Mouse (Mus musculus) midbrain, embryonic 11.5 days (tissue): ENCODE measurements around the gene Ppp1r27. TPM values are rescaled to one million over a fixed set of nuclear protein-coding genes. Genes with fewer than 3 reads are reported as not detected.

Experiments used
- ATAC-seq: fragments of 200-750 bp; cut with Nextera tagmentation; 2 replicates; pipeline ENCODE4 v1.8.0; 2017; ENCODE audit warnings: moderate TSS enrichment, moderate library complexity; ENCODE audit not compliant: low FRiP score
- DNase-seq: peaks from one replicate; pipeline ENCODE4 v3.0.0; 2015; ENCODE audit warnings: low spot score; ENCODE audit errors: missing footprints
- H3K27ac ChIP-seq: fragments of 300-500 bp; sonication (generic); 2 replicates; pipeline ENCODE4 v1.5.1; 2014; ENCODE audit warnings: low read depth, low read length
- H3K27me3 ChIP-seq: fragments of 300-500 bp; sonication (generic); 2 replicates; pipeline ENCODE4 v1.6.1; 2014; ENCODE audit warnings: mild to moderate bottlenecking, low read length, moderate library complexity, mixed read lengths; ENCODE audit not compliant: control insufficient read depth, insufficient read depth
- H3K36me3 ChIP-seq: fragments of 300-500 bp; sonication (generic); 2 replicates; pipeline ENCODE4 v1.6.1; 2014; ENCODE audit warnings: mild to moderate bottlenecking, low read length, moderate library complexity, mixed read lengths; ENCODE audit not compliant: control insufficient read depth, insufficient read depth
- H3K4me1 ChIP-seq: fragments of 300-500 bp; sonication (generic); 2 replicates; pipeline ENCODE4 v1.6.1; 2014; ENCODE audit warnings: low read length; ENCODE audit not compliant: control insufficient read depth, insufficient read depth
- H3K4me2 ChIP-seq: fragments of 300-500 bp; sonication (generic); 2 replicates; pipeline ENCODE4 v1.6.1; 2014; ENCODE audit warnings: mild to moderate bottlenecking, moderate library complexity
- H3K4me3 ChIP-seq: fragments of 300-500 bp; sonication (generic); 2 replicates; pipeline ENCODE4 v1.5.1; 2014; ENCODE audit warnings: low read depth, low read length
- H3K9ac ChIP-seq: fragments of 300-500 bp; sonication (generic); 2 replicates; pipeline ENCODE4 v1.6.1; 2014; ENCODE audit warnings: low read length
- H3K9me3 ChIP-seq: fragments of 300-500 bp; sonication (generic); 2 replicates; pipeline ENCODE4 v1.6.1; 2016; ENCODE audit warnings: low read length; ENCODE audit not compliant: control insufficient read depth
- WGBS: fragments of 180-500 bp; shearing (Covaris S2); extraction: QIAGEN DNeasy Blood & Tissue Kit; methylation state at CpG from one replicate; pipeline ENCODE4 v1.1.7; 2014; 5-methylcytosine and 5-hydroxymethylcytosine counted together
- polyA plus RNA-seq: library from polyadenylated mRNA; unstranded; fragments of >200 nt; fragmentation: Nextera tagmentation; extraction: Ambion mirVana; gene quantifications from 2 replicates; pipeline ENCODE4 v1.2.1, GENCODE M21; 2014

The Ppp1r27 gene
- polyA plus RNA-seq, 1 experiment from 2014 or later: not detected

DNA sequence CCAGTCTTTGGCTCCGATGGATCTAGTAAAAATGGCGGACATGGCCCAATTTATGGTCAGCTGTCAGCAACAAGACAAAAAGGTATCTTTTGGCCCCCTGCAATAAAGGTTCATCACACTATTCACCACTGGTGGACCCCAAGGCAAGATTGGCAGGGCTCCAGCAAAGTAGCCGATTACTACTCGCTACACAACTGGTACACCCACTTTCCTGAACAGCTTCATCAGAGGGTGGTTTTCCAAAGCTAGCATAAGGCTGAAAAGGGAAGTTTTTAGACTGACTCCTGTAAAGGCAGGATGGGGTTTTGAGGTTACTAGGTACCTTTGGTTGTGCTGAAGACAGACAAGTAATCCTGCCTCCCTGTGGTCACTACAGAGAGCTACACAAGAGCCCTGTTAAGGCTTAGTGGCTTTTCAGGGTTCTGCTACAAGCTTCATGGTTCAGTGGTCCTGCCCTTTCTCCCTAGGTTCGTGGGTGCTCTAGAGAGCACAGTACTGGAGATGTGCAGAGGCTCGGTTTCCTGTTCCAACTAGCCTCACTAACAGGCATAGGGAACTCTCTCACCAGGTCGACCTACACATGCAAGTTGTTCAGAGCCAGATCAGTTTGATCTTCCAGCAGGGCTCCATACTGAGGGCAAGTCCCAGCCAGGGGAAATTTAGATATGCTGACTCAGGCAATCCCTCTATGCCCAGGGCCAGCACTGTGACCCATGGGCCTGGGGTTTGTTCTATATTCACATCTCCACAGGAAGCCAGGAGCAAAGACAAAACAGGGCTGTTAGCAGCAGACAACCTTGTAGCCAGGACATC is 26.5 kb upstream of the Ppp1r27 start:
- no peaks in the 10 kb centered on the region for H3K9me3 ChIP-seq
- H3K27ac ChIP-seq: no peak overlapping the region
- DNase-seq (no peak), ATAC-seq (no peak)
- peaks cover 26% of the 10 kb centered on the region for H3K4me1 ChIP-seq
- H3K27me3 ChIP-seq: no peaks in the 10 kb centered on the region
- peaks cover 22% of the 10 kb centered on the region for H3K36me3 ChIP-seq
- no peak overlapping the region for H3K9ac ChIP-seq
- no peak overlapping the region for H3K4me3 ChIP-seq
- 77% methylated on average over 7 of the region's 7 CpGs for WGBS
- no peak overlapping the region for H3K4me2 ChIP-seq

DNA sequence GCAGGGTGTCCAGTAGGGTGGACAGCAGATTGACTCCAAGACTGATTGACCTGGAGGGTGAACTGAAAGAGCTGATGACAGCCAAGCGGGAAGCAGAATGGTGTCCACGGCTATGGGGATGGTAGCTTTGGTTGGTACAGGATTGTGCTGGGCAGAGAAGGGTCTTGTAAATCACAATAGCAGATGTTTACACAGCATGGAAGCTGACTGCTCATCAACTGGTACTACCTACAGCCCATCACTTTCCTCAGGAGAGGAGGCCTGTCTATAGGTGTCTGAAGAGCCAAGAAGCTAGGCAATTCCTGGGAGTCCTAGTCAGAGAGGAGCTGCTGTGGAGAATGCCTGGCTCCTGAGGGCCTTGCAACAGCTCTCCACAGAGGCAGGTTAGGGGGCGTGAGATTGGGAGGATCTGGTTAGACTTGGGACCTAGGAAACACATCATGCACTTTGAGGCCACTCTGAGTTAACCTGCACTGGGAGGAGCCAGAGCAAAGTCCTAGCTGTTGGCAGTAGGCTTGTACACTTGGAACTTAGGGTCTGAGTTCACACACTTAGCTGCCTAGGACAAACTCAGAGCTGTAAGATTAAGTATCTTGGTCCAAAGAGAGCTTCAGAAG is 25.5 kb upstream of the Ppp1r27 start:
- ATAC-seq (no peak), DNase-seq (no peak)
- Histone ChIP-seq H3K9me3 (no peaks in the 10 kb centered on the region), H3K27ac (no peak overlapping the region), H3K9ac (no peak overlapping the region), H3K4me3 (no peak overlapping the region), H3K4me1 (peaks cover 23% of the 10 kb centered on the region), H3K27me3 (no peaks in the 10 kb centered on the region), H3K4me2 (no peak overlapping the region), H3K36me3 (peaks cover 22% of the 10 kb centered on the region)
- WGBS: 88% methylated on average over 3 of the region's 3 CpGs

DNA sequence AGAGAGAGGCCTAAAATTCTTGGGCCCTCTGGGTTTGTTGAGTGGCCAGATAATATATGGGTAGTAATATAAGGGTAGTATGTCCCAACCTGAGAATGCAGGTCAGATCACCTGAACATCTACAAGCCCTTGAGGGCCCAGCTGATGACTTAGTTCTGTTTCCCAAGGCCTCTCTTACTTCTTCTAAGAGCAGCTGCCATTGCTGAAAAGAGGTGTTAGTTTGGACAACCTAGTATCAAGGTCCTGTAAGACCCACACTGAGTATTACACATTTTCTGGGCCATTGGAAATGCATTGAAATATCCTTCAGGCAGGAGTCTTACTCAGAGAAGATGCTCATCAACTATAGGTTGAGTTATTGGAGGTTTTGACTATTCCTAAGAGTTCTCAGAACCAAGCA is 25.0 kb upstream of the Ppp1r27 start:
- no peaks in the 10 kb centered on the region for H3K27me3 ChIP-seq
- H3K27ac ChIP-seq: no peak overlapping the region
- no peaks in the 10 kb centered on the region for H3K9me3 ChIP-seq
- ATAC-seq (no peak), DNase-seq (no peak)
- H3K4me3 ChIP-seq: no peak overlapping the region
- peaks cover 23% of the 10 kb centered on the region for H3K36me3 ChIP-seq
- H3K4me1 ChIP-seq: peaks cover 27% of the 10 kb centered on the region
- H3K4me2 ChIP-seq: no peak overlapping the region
- no peak overlapping the region for H3K9ac ChIP-seq

DNA sequence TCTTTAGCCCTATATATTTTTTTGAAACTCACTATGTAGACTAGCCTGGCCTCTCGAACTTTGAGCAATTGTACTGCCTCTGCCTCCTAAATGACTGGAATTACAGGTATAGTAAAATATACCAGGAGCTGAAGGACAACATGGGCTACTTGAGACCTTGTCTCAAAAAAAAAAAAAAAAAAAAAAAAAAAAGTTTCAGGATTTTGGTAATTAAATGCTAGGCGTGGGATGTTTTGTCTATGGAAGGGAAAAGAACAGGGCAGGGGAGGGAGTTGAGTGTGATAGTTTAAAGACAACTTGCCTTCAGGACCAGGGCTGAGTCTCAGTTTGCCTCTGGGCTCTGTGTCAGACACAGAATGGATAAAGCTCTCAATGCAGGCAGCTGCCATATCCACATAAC is 24.1 kb upstream of the Ppp1r27 start:
- no peak overlapping the region for H3K9ac ChIP-seq
- WGBS: 80% methylated on average over 2 of the region's 2 CpGs
- peaks cover 30% of the 10 kb centered on the region for H3K36me3 ChIP-seq
- no peak overlapping the region for H3K4me2 ChIP-seq
- no peak overlapping the region for H3K4me3 ChIP-seq
- DNase-seq: no peak
- no peaks in the 10 kb centered on the region for H3K9me3 ChIP-seq
- no peak for ATAC-seq
- H3K4me1 ChIP-seq: peaks cover 20% of the 10 kb centered on the region
- no peaks in the 10 kb centered on the region for H3K27me3 ChIP-seq
- no peak overlapping the region for H3K27ac ChIP-seq

- no peaks in the 10 kb centered on the region for H3K27me3 ChIP-seq
- 50% methylated on average over 5 of the region's 5 CpGs for WGBS
- peaks cover 29% of the 10 kb centered on the region for H3K36me3 ChIP-seq
- H3K4me1 ChIP-seq: peaks cover 12% of the 10 kb centered on the region
- no peaks in the 10 kb centered on the region for H3K9me3 ChIP-seq
- H3K9ac ChIP-seq: peak overlapping the region; percentile 96; the same call in 1 of the 2 replicates
- no peak overlapping the region for H3K27ac ChIP-seq
- H3K4me3 ChIP-seq: peak overlapping the region; percentile 97
- ATAC-seq (no peak), DNase-seq (no peak)
- peak overlapping the region; percentile 57 for H3K4me2 ChIP-seq
Measured at GRCm38 (mm10) chr11:120574278-120574600, 23.3 kb upstream of the Ppp1r27 start.

DNA sequence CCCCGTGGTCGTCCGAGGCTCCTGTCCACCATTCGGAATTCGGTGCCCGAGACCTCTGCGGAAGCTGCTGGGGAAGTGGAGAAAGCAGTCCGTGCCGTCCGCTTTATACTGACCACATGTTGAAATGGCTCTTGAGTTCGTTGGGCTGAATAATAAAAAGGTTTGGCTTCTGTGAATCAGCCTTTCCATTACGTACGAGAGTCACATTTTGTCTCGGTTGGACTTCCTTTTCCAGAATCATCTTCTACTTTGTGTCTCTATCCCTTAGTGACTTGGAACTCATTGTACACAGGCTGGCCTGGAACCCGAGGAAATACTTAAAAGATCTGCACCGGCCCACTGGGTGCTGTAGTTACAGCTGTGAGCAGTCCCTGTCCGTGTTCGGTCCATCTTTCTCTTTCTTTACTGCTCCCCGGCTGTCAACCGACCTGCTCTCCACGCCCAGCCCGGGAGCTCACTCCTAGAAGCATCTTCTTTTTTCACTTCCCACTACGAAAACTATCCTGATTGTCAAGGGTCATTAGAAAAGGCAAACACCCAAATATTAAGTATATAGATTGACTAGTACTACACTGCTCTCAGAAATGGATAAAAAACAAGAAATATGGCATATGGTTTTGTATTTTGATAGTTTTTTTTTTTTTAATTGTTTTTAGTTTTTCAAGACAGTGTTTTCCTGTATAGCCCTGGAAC is 22.8 kb upstream of the Ppp1r27 start:
- Histone ChIP-seq H3K27me3 (no peaks in the 10 kb centered on the region), H3K4me1 (peaks cover 12% of the 10 kb centered on the region), H3K27ac (peak overlapping the region; percentile 89), H3K36me3 (peaks cover 24% of the 10 kb centered on the region), H3K9me3 (no peaks in the 10 kb centered on the region), H3K9ac (peak overlapping the region; percentile 96), H3K4me2 (peak overlapping the region; percentile 57), H3K4me3 (peak overlapping the region; percentile 97)
- DNase-seq (no peak), ATAC-seq (peak; percentile 33; the same call in 1 of the 2 replicates)
- WGBS: under 1% methylated on average over 23 of the region's 23 CpGs

DNA sequence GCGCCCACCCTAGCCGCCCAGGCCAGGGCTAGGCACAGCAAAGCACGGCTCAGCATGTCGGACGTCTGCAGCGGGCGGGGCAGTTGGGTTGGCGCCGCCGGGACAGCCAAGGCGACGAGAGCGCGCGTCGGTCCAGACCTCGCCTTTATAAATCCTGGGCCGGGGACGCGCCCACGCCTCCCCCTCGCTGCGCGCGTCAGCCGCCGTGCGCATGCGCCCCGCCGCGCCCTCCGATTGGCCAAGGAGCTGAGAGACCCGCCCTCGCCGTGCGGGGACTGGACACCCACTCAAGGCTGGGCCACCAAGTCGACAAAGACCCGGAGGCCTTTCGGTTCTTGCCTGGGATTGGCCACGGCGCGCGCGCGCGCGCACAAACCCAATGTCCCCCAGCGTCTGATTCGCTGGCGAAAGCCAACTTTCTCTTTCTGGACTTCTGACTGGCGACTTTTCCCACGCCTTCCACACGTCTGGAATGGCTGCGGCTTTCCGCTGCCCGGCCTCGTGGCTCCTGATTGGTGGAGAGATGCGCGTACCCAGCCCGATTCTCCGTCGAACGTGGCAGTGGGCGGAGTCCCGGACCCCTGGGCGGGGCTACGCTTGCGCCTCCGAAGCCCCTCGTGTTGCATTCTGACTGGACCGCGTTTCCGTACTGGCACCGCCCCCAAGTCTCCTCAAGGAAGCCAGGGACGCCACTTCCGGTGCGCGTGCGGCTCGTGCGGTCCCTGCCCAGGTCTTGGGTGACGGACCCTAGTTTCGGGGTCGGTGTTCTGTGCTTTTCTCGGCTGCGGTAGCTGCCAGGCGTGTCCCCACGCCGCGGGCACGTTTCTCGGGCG is 22.0 kb upstream of the Ppp1r27 start, which contains the start of gene P4hb:
Gene P4hb (minus strand): TSS at position 502 of the 833 bp plus-strand sequence.
- Histone ChIP-seq H3K36me3 (peaks cover 24% of the 10 kb centered on the region), H3K9me3 (no peaks in the 10 kb centered on the region), H3K4me1 (peaks cover 12% of the 10 kb centered on the region), H3K27ac (peak within 1 kb of the TSS; percentile 89), H3K4me2 (peak within 1 kb of the TSS; percentile 57), H3K4me3 (peak within 1 kb of the TSS; percentile 97), H3K9ac (peak within 1 kb of the TSS; percentile 96), H3K27me3 (no peaks in the 10 kb centered on the region)
- DNase-seq (peak; percentile 100), ATAC-seq (peak; percentile 97)
- WGBS: under 1% methylated on average over 93 of the region's 94 CpGs

DNA sequence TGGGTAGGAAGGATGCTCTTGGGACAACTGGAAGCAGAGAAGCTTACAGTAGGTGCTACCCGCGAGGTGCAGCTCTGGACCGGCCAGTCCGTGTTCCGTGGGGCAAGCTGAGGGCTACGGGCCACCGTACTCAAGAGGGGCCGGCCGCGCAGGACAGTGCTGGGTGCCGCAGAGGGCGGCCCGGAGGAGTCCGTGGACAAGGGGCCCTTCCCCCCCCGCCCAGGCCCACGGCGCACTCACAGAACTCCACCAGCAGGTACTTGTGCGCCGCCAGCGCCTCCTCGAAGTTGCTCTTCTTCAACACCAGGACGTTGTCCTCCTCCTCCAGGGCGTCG is 21.5 kb upstream of the Ppp1r27 start:
- H3K4me2 ChIP-seq: peak overlapping the region; percentile 57
- H3K4me3 ChIP-seq: peak overlapping the region; percentile 97
- ATAC-seq: peak; percentile 54
- no peak for DNase-seq
- H3K27ac ChIP-seq: peak overlapping the region; percentile 89
- H3K27me3 ChIP-seq: no peaks in the 10 kb centered on the region
- H3K9ac ChIP-seq: peak overlapping the region; percentile 96
- H3K4me1 ChIP-seq: peaks cover 12% of the 10 kb centered on the region
- H3K9me3 ChIP-seq: no peaks in the 10 kb centered on the region
- under 1% methylated on average over 21 of the region's 24 CpGs for WGBS
- peaks cover 23% of the 10 kb centered on the region for H3K36me3 ChIP-seq
